Mouse (Mus musculus): Measurements from ENCODE around the gene Olfr898. TPM values are rescaled to one million over a fixed set of nuclear protein-coding genes. Genes with fewer than 3 reads are reported as not detected.

The Olfr898 gene
- not detected in 2 replicates for total RNA-seq (2021)
- long read RNA-seq, result 0 reads

DNA sequence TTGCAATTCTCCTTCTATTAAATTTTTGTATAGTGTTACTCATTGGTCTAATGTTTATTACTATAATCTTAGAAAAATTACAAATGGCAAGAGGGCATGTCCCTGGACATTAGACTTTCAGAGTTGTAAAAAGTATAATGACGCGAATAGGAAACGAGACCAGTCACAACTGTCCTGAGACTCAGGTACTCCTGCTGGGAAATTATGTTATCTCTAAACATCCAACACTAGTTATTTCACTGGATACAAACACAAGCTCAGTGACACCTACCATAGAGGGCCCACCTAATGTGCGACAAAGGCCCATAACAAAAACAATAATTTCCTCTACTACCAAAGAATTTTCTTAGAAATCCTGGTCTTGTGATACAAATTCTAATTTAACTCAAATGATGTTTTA is at the start of gene Olfr898:
TSS of gene Olfr898 (plus strand) at position 301 of the 400 bp plus-strand sequence.
- DNase-seq, result no peak

DNA sequence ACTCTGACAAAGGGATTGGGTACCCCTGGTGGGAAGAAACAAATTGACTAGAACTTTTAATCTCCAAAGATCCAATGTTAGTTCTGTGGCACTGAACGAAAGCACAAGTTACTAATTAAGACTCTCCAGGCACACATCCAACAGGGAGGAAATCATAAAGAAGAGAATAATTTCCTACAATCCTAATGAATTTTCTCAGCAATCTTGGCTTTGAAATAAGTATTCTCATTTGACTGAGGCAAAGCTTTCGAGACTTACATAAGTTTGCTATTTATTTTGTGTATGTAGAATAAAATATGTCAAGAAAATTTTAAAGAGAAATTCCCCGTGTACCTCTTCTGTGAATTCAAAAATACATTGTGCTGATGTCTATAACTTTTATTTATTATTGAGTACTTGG is 19.5 kb upstream of the Olfr898 start, which contains the start of gene Olfr25:
TSS of gene Olfr25 (plus strand) at position 301 of the 400 bp plus-strand sequence.
- DNase-seq, result no peak

DNA sequence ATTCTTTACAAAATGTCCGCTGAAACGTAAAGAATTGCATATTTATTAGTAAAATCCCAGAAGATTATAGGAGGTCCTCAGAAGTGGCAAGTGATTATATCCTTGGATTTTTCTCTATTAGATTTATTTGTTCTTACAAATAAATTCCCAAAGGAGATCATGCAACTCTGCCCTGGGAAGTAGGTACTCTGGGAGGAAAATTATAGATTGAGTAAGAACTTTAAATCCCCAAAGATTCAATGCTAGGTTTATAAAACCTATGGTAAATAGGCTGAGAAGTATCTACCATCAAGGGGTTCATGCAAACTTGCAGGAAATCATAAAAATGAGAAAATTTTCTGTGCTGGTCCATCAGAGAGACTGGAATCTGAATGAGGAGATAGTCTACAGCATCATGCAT is 18.4 kb downstream of the Olfr898 start, which contains the start of gene Olfr250:
TSS of gene Olfr250 (plus strand) at position 301 of the 400 bp plus-strand sequence.
- DNase-seq, result no peak

DNA sequence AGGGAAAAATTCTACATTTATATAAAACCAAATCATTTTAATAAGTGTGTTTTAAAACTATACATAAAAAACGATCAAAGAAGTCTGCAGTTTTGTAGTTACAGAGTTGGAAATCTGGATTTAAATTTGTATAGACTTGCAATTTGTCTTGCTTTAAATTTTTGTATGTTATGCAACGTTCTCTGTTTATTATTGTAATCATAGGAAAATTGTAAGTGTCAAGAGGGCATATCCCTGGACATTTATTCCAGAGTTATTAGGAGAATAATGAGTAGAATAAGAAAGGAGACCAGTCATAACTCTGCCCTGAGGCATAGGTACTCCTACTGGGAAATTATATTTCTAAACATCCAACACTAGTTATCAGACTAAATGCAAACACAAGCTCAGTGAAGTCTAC is 28.6 kb downstream of the Olfr898 start, which contains the start of gene Olfr251:
TSS of gene Olfr251 (plus strand) at position 301 of the 400 bp plus-strand sequence.
- DNase-seq, result no peak

DNA sequence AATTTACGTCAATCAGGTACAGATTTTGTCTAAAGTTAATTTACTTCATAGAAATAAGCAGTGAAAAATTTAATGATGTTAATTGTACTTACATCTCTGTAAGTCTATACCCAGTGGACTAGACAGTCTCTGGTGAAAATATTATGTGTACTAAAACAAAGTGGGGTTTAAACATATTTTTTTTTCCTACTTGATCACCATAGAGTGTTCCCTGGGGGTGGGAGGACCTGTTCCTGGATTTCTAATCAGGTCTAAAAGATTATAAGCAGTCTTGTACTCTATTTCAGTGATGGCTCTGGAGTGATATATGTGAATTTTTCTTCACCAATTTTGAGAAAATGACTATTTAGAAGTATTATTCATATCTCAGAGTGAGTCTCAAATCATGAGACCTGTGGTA is 53.2 kb downstream of the Olfr898 start, which contains the start of gene Olfr147:
TSS of gene Olfr147 (plus strand) at position 301 of the 400 bp plus-strand sequence.
- no peak for DNase-seq

Other genes starting within 250 kb of the Olfr898 start
- not detected in 2 replicates for gene Olfr888, start 240.3 kb upstream of the Olfr898 start, total RNA-seq (2021)
- gene Olfr889, start 233.2 kb upstream of the Olfr898 start, total RNA-seq (2021), result 0.12 TPM in 1 of 2 replicates, not detected in the other
- not detected in 2 replicates for gene Olfr890, start 205.9 kb upstream of the Olfr898 start, total RNA-seq (2021)
- gene Olfr891, start 167.6 kb upstream of the Olfr898 start, total RNA-seq (2021), result not detected in 2 replicates
- gene Olfr893, start 140.0 kb upstream of the Olfr898 start, total RNA-seq (2021), result not detected in 2 replicates
- gene Olfr894, start 130.4 kb upstream of the Olfr898 start, total RNA-seq (2021), result not detected in 2 replicates
- gene Olfr143, start 95.6 kb upstream of the Olfr898 start, total RNA-seq (2021), result not detected in 2 replicates
- not detected in 2 replicates for gene Olfr895, start 80.6 kb upstream of the Olfr898 start, total RNA-seq (2021)
- gene Olfr896-ps1, start 57.3 kb upstream of the Olfr898 start, total RNA-seq (2021), result not detected in 2 replicates
- gene Olfr25, start 19.4 kb upstream of the Olfr898 start, total RNA-seq (2021), result not detected in 2 replicates
- gene Olfr250, start 18.5 kb downstream of the Olfr898 start, total RNA-seq (2021), result not detected in 2 replicates
- gene Olfr251, start 28.7 kb downstream of the Olfr898 start, total RNA-seq (2021), result not detected in 2 replicates
- gene Olfr147, start 53.3 kb downstream of the Olfr898 start, total RNA-seq (2021), result not detected in 2 replicates
- gene Olfr901, start 81.0 kb downstream of the Olfr898 start, total RNA-seq (2021), result not detected in 2 replicates
- gene Olfr902, start 99.2 kb downstream of the Olfr898 start, total RNA-seq (2021), result not detected in 2 replicates
- gene Olfr904, start 114.7 kb downstream of the Olfr898 start, total RNA-seq (2021), result not detected in 2 replicates
- gene Olfr905, start 122.7 kb downstream of the Olfr898 start, total RNA-seq (2021), result not detected in 2 replicates
- gene Olfr906, start 138.7 kb downstream of the Olfr898 start, total RNA-seq (2021), result not detected in 2 replicates
- gene Olfr907, start 147.4 kb downstream of the Olfr898 start, total RNA-seq (2021), result not detected in 2 replicates
- not detected in 2 replicates for gene Olfr911-ps1, start 173.2 kb downstream of the Olfr898 start, total RNA-seq (2021)
- gene Olfr910, start 189.4 kb downstream of the Olfr898 start, total RNA-seq (2021), result not detected in 2 replicates
- gene Olfr912, start 231.8 kb downstream of the Olfr898 start, total RNA-seq (2021), result not detected in 2 replicates
- not detected in 2 replicates for gene Olfr913, start 244.3 kb downstream of the Olfr898 start, total RNA-seq (2021)

All from adrenal gland, postnatal 25 days (tissue).